Mouse (Mus musculus): Measurements from ENCODE around the gene Mgat3.

The Mgat3 gene

GRCm38 (mm10) chr15:80263610-80264575 is 90.4 kb downstream of the Mgat3 start, which contains the start of gene Rps19bp1:
TSS of gene Rps19bp1 (minus strand) at chr15:80264315.
- DNase-seq, result peak; percentile 88

All from kidney, adult 18-20 months (tissue).